Comparison of ENCODE assay signal across 8 mouse cellular contexts in the genomic region with DNA sequence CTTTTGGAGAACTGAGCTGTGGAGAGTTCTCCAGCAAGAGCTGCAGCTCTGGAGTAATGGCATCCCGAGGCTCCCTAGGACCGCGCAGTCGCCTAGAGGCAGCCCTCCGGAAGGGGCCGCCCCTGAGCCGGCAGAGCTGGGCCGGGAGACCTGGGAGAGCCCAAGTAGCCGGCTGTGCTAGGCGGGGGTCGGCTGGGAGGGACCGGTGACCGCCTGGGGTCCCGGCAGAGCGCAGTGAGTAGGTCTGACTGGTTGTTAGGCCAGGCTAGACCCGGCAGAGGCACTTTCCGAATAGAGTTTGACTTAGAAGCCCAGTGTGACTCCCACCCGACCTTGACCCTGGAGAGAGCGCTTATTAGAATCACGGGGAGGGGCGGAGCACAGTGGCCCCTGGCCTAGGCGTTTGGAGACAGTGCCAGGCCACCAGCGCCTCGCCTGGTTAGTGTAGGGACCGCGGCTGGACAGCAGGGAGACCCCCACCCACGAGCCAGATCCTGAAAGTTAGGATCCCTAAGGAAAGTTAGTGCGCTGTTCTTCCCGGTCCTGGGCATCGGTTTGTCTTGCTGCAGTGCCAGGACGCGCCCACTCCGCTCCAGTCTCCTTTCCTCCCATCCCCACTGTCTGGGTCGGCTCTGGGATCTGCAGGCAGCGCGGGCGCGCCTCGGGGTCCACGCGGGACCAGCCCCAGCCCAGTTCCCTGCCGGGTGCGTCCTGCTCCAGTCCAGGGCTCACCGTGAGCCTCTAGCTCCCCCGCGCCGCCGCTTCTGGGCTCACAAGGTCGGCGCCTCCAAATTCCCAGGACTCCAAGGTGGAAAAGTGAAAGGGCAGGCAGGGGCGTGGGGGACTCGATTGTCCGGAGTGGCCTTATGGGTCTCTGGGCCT. TPM values are rescaled to one million over a fixed set of nuclear protein-coding genes. Genes with fewer than 3 reads are reported as not detected.
DNase-seq lines count a peak whose midpoint lies in the region; ATAC-seq and TF ChIP-seq lines count a peak whose summit lies in the region.

Colca2 (minus strand) TSS at position 70 of the 882 bp plus-strand sequence.

- TF ChIP-seq EP300 in ES-Bruce4 (IDR thresholded peaks at IDR 0.05; ENCODE audit: insufficient read depth, low read depth, low read length) = no peak

- H3K36me3 ChIP-seq in ES-Bruce4 (ENCODE audit: control insufficient read depth, insufficient read depth, low read length, poor library complexity, severe bottlenecking) = no peaks in the 10 kb centered on the region

- H3K27ac ChIP-seq in ES-Bruce4 (ENCODE audit: insufficient read depth, low read length) = no peak within 1 kb of the TSS
- H3K27ac ChIP-seq in cerebellum, adult 2 months (ENCODE audit: insufficient read depth, low read length) = no peak within 1 kb of the TSS
- H3K27ac ChIP-seq in layer of hippocampus, adult 2 months = peak within 1 kb of the TSS; percentile 86

- no peaks in the 10 kb centered on the region; the same call in 1 of the 2 replicates for H3K27me3 ChIP-seq in ES-Bruce4 (ENCODE audit: control insufficient read depth, insufficient read depth, low read length, poor library complexity, severe bottlenecking)
- H3K27me3 ChIP-seq in cerebellum, adult 2 months (ENCODE audit: control insufficient read depth, insufficient read depth, low read length) = no peaks in the 10 kb centered on the region; the same call in 1 of the 2 replicates

- peak; percentile 33 to 34 for DNase-seq in cerebellum, adult 2 months
- DNase-seq in heart, postnatal 36 days = peak; percentile 81 to 87
- DNase-seq in layer of hippocampus, adult 2 months (ENCODE audit: low spot score in 2 of 2) = peak; percentile 33 to 57
- DNase-seq in lung, adult 2 months = peak; percentile 81
- peak; percentile 73 for DNase-seq in ovary, adult 18-20 months (ENCODE audit: low spot score)
- peak; percentile 52 for DNase-seq in thymus, postnatal 25 days

- WGBS in cerebellum, adult 2 months = under 1% methylated on average over 53 of the region's 53 CpGs
- WGBS in lung, adult 2 months = 2% methylated on average over 53 of the region's 53 CpGs

- peak within 1 kb of the TSS; percentile 36 for H3K9ac ChIP-seq in ES-Bruce4 (ENCODE audit: low read depth, poor library complexity, severe bottlenecking)

- TF ChIP-seq POLR2A in ES-Bruce4 (IDR thresholded peaks at IDR 0.05; ENCODE audit: insufficient read depth, low read length) = no peak
- TF ChIP-seq POLR2A in cerebellum, adult 2 months (IDR thresholded peaks at IDR 0.05; ENCODE audit: borderline replicate concordance, insufficient read depth, low read length) = no peak
- peak; percentile 48; the same call in 1 of the 2 replicates for TF ChIP-seq POLR2A in lung, adult 2 months (IDR thresholded peaks at IDR 0.05; ENCODE audit: borderline replicate concordance, extremely low read depth, low read depth, low read length)

- ATAC-seq in frontal cortex, adult (ENCODE audit: low TSS enrichment) = peak; percentile 98

- H3K9me3 ChIP-seq in ES-Bruce4 (replicated peaks; ENCODE audit: control insufficient read depth, insufficient read depth, low read length, poor library complexity, severe bottlenecking) = no peaks in the 10 kb centered on the region

- no peaks in the 10 kb centered on the region for H3K4me1 ChIP-seq in ES-Bruce4 (ENCODE audit: control insufficient read depth, insufficient read depth, low read length)
- H3K4me1 ChIP-seq in cerebellum, adult 2 months (ENCODE audit: control insufficient read depth, insufficient read depth, low read length) = no peaks in the 10 kb centered on the region
- H3K4me1 ChIP-seq in lung, adult 2 months (ENCODE audit: control insufficient read depth, insufficient read depth, low read length) = peaks cover 5% of the 10 kb centered on the region

- TF ChIP-seq CTCF in ES-Bruce4 (IDR thresholded peaks at IDR 0.05; ENCODE audit: low read depth, low read length) = no peak
- peak; percentile 4; the same call in 1 of the 2 replicates for TF ChIP-seq CTCF in cerebellum, adult 2 months (IDR thresholded peaks at IDR 0.05; ENCODE audit: borderline replicate concordance, insufficient read depth, low read depth, low read length)
- TF ChIP-seq CTCF in layer of hippocampus, adult 2 months (conservative IDR thresholded peaks at IDR 0.05) = peak; percentile 68
- TF ChIP-seq CTCF in lung, adult 2 months (IDR thresholded peaks at IDR 0.05; ENCODE audit: insufficient read depth, low read length) = no peak

- intact Hi-C loops in heart, postnatal 36 days (cut with DNase I) = no loop called here

- peak within 1 kb of the TSS; percentile 60 for H3K4me3 ChIP-seq in ES-Bruce4 (ENCODE audit: low read depth, low read length)
- peak within 1 kb of the TSS; percentile 48 for H3K4me3 ChIP-seq in cerebellum, adult 2 months (replicated peaks; ENCODE audit: insufficient read depth, low read depth, low read length)
- H3K4me3 ChIP-seq in layer of hippocampus, adult 2 months = peak within 1 kb of the TSS; percentile 71
- H3K4me3 ChIP-seq in lung, adult 2 months (replicated peaks; ENCODE audit: extremely low read depth, low read depth, low read length) = peak within 1 kb of the TSS; percentile 74

RNA-seq across cellular contexts. Expression of gene Colca2, which starts in this region (rescaled TPM):
- 0.48 and 0.53 TPM in 2 replicates for polyA plus RNA-seq in ES-Bruce4 (2011; ENCODE audit: insufficient read depth, insufficient read length, low read depth, missing spikeins)
- polyA plus RNA-seq in cerebellum, adult 2 months (2012; rRNA removed) = 3.5 and 3.7 TPM in 2 replicates
- total RNA-seq in heart, postnatal 36 days (2021) = 1 to 10 TPM in 1 of 2 experiments, under 1 TPM in 1; 0.89 to 1.6 TPM
- 1 to 10 TPM in 1 of 2 experiments, under 1 TPM in 1; 0.38 to 1.1 TPM for total RNA-seq in layer of hippocampus, adult 2 months (2021)
- polyA plus RNA-seq in lung, adult 2 months (2012; rRNA removed) = 9.5 and 13.3 TPM in 2 replicates

Comparison
In these comparisons a context has a peak if more than half of its experiments do, and no peak if none do; other contexts are left out.
1. CTCF ChIP-seq: peak in cerebellum, adult 2 months (single experiment) and layer of hippocampus, adult 2 months (single experiment); none in ES-Bruce4 (single experiment) and lung, adult 2 months (single experiment).
2. DNase-seq: peak in every context shown above with its lines; median percentile 84 in heart, postnatal 36 days; 81 in lung, adult 2 months; 73 in ovary, adult 18-20 months; 52 in thymus, postnatal 25 days; 45 in layer of hippocampus, adult 2 months; 34 in cerebellum, adult 2 months.
3. Peak in every context shown above with its lines, with median percentiles within 50 percentile points of each other: H3K4me3 ChIP-seq.